Mouse (Mus musculus) activated CD4-positive, CD25-positive, alpha-beta regulatory T cell, adult 4 months (primary cell): ENCODE results near the gene Macrod2. TPM values are rescaled to one million over a fixed set of nuclear protein-coding genes. Genes with fewer than 3 reads are reported as not detected.
"Not testable (repeated sequence)": the region's sequence is repeated elsewhere in the genome, so short reads cannot be mapped to it uniquely, and the experiment has no call there.

Experiments used
- ATAC-seq: one replicate; pipeline ENCODE4 v1.8.0; 2017
- polyA plus RNA-seq, 2 experiments: library from polyadenylated mRNA; unstranded; fragments of 100-300 nt; shearing (Covaris generic); gene quantifications; one replicate each; pipeline ENCODE4 v1.2.1; 2017

The Macrod2 gene
- polyA plus RNA-seq, 2 experiments from 2014 or later, result 0.71 TPM; not detected in 1

GRCm38 (mm10) chr2:140704146-140704545 is 309.0 kb downstream of the Macrod2 start:
- no peak for ATAC-seq

GRCm38 (mm10) chr2:140705278-140705677 is 310.2 kb downstream of the Macrod2 start:
- no peak for ATAC-seq

GRCm38 (mm10) chr2:140707550-140707949 is 312.4 kb downstream of the Macrod2 start:
- no peak for ATAC-seq

GRCm38 (mm10) chr2:140715822-140716221 is 320.7 kb downstream of the Macrod2 start:
- no peak for ATAC-seq

GRCm38 (mm10) chr2:140717407-140717806 is 322.3 kb downstream of the Macrod2 start:
- ATAC-seq, result no peak

GRCm38 (mm10) chr2:140732616-140733183 is 337.6 kb downstream of the Macrod2 start:
- no peak for ATAC-seq

GRCm38 (mm10) chr2:140740511-140740910 is 345.4 kb downstream of the Macrod2 start:
- ATAC-seq, result no peak

GRCm38 (mm10) chr2:140742954-140743353 is 347.8 kb downstream of the Macrod2 start:
- ATAC-seq, result not testable (repeated sequence)

- no peak for ATAC-seq
Observed at GRCm38 (mm10) chr2:140758881-140759280, 363.8 kb downstream of the Macrod2 start.

GRCm38 (mm10) chr2:140759732-140760131 is 364.6 kb downstream of the Macrod2 start:
- ATAC-seq, result no peak

GRCm38 (mm10) chr2:140760137-140760536 is 365.0 kb downstream of the Macrod2 start:
- no peak for ATAC-seq

- no peak for ATAC-seq
Observed at GRCm38 (mm10) chr2:140763076-140763891, 368.2 kb downstream of the Macrod2 start.

- no peak for ATAC-seq
Observed at GRCm38 (mm10) chr2:140769473-140769872, 374.4 kb downstream of the Macrod2 start.

GRCm38 (mm10) chr2:140772825-140773224 is 377.7 kb downstream of the Macrod2 start:
- no peak for ATAC-seq

- no peak for ATAC-seq
Observed at GRCm38 (mm10) chr2:140773456-140773855, 378.3 kb downstream of the Macrod2 start.

GRCm38 (mm10) chr2:140774808-140775370 is 379.8 kb downstream of the Macrod2 start:
- ATAC-seq, result no peak

- no peak for ATAC-seq
Observed at GRCm38 (mm10) chr2:140775448-140776101, 380.5 kb downstream of the Macrod2 start.

- no peak for ATAC-seq
Observed at GRCm38 (mm10) chr2:140778212-140778611, 383.1 kb downstream of the Macrod2 start.

GRCm38 (mm10) chr2:140783041-140783440 is 387.9 kb downstream of the Macrod2 start:
- no peak for ATAC-seq

GRCm38 (mm10) chr2:140784626-140785025 is 389.5 kb downstream of the Macrod2 start:
- ATAC-seq, result peak; percentile 40

- ATAC-seq, result no peak
Observed at GRCm38 (mm10) chr2:140790363-140790762, 395.3 kb downstream of the Macrod2 start.

GRCm38 (mm10) chr2:140793886-140794608 is 398.9 kb downstream of the Macrod2 start:
- ATAC-seq, result no peak

GRCm38 (mm10) chr2:140811693-140812092 is 416.6 kb downstream of the Macrod2 start:
- ATAC-seq, result no peak
